Mouse (Mus musculus) forebrain, embryonic 10.5 days (tissue): ENCODE measurements around the gene Ctrl. TPM values are rescaled to one million over a fixed set of nuclear protein-coding genes. Genes with fewer than 3 reads are reported as not detected.
A peak's percentile ranks its signal among the peaks of the same experiment; 100 is the strongest.
"Not testable (repeated sequence)": the region's sequence is repeated elsewhere in the genome, so short reads cannot be mapped to it uniquely, and the experiment has no call there.

Experiments used
- DNase-seq: peaks from one replicate; pipeline ENCODE4 v3.0.0-alpha.2; 2017; ENCODE audit warnings: low spot score; ENCODE audit errors: extremely low spot score
- H3K27ac ChIP-seq: fragments of 300-500 bp; sonication (generic); 2 replicates; pipeline ENCODE4 v1.5.1; 2016; ENCODE audit warnings: mild to moderate bottlenecking
- H3K27me3 ChIP-seq: fragments of 300-500 bp; sonication (generic); 2 replicates; pipeline ENCODE4 v1.6.1; 2016; ENCODE audit warnings: mild to moderate bottlenecking; ENCODE audit not compliant: poor library complexity, severe bottlenecking
- H3K36me3 ChIP-seq: fragments of 300-500 bp; sonication (generic); replicated peaks from 2 replicates; pipeline ENCODE4 v1.6.1; 2016; ENCODE audit warnings: mild to moderate bottlenecking, moderate library complexity
- H3K4me1 ChIP-seq: fragments of 300-500 bp; sonication (generic); 2 replicates; pipeline ENCODE4 v1.6.1; 2016
- H3K4me3 ChIP-seq: fragments of 300-500 bp; sonication (generic); 2 replicates; pipeline ENCODE4 v1.5.1; 2016; ENCODE audit warnings: mild to moderate bottlenecking, moderate library complexity
- H3K9me3 ChIP-seq: fragments of 300-500 bp; sonication (generic); 2 replicates; pipeline ENCODE4 v1.6.1; 2016; ENCODE audit warnings: mild to moderate bottlenecking, moderate library complexity
- WGBS: fragments of 180-500 bp; shearing (Covaris S2); methylation state at CpG from one replicate; pipeline ENCODE4 v1.1.7; 2016; 5-methylcytosine and 5-hydroxymethylcytosine counted together
- polyA plus RNA-seq: library from polyadenylated mRNA; unstranded; fragments of >200 nt; fragmentation: Nextera tagmentation; extraction: Ambion mirVana; gene quantifications from 2 replicates; pipeline ENCODE4 v1.2.1, GENCODE M21; 2016

Gene Ctrl
- 1.5 and 2.1 TPM in 2 replicates for polyA plus RNA-seq

- H3K27ac ChIP-seq = no peak within 1 kb of the TSS
- DNase-seq = no peak
- H3K36me3 ChIP-seq = peaks cover 40% of the 10 kb centered on the region
- peaks cover 35% of the 10 kb centered on the region for H3K4me1 ChIP-seq
- no peak within 1 kb of the TSS for H3K4me3 ChIP-seq
- 87% methylated on average over 2 of the region's 2 CpGs for WGBS
- no peaks in the 10 kb centered on the region for H3K9me3 ChIP-seq
- no peaks in the 10 kb centered on the region for H3K27me3 ChIP-seq
Measured at GRCm38 (mm10) chr8:105933762-105934161, at the start of gene Ctrl. Gene Ctrl (minus strand): TSS chr8:105933862.

- not testable (repeated sequence) for H3K27ac ChIP-seq
- WGBS = 88% methylated on average over 11 of the region's 11 CpGs
Measured at GRCm38 (mm10) chr8:105983406-105983805, 49.7 kb upstream of the Ctrl start.

GRCm38 (mm10) chr8:105981146-105981545 is 47.5 kb upstream of the Ctrl start:
- Histone ChIP-seq H3K4me3 (no peak overlapping the region), H3K9me3 (0 out of 2 replicates have a peak, but pooled peaks cover 5% of the 10 kb centered on the region), H3K4me1 (no peaks in the 10 kb centered on the region), H3K27me3 (no peaks in the 10 kb centered on the region), H3K36me3 (no peaks in the 10 kb centered on the region), H3K27ac (no peak overlapping the region)
- DNase-seq = no peak
- WGBS = 79% methylated on average over 1 of the region's 1 CpGs

More at GRCm38 (mm10) chr8:105983406-105983805, 49.7 kb upstream of the Ctrl start:
- not testable (repeated sequence) for H3K4me1 ChIP-seq, H3K36me3 ChIP-seq, H3K27me3 ChIP-seq, DNase-seq, H3K4me3 ChIP-seq, H3K9me3 ChIP-seq

GRCm38 (mm10) chr8:105979325-105979724 is 45.7 kb upstream of the Ctrl start, which contains the start of gene Dpep3:
Gene Dpep3 (minus strand): TSS chr8:105979429.
- 88% methylated on average over 15 of the region's 15 CpGs for WGBS
- Histone ChIP-seq H3K27me3 (no peaks in the 10 kb centered on the region), H3K4me3 (no peak within 1 kb of the TSS), H3K27ac (no peak within 1 kb of the TSS), H3K9me3 (0 out of 2 replicates have a peak, but pooled peaks cover 5% of the 10 kb centered on the region), H3K36me3 (no peaks in the 10 kb centered on the region), H3K4me1 (no peaks in the 10 kb centered on the region)
- DNase-seq = no peak

- no peak overlapping the region for H3K27ac ChIP-seq
- no peak for DNase-seq
- no peak overlapping the region for H3K4me3 ChIP-seq
- no peaks in the 10 kb centered on the region for H3K36me3 ChIP-seq
- H3K27me3 ChIP-seq = no peaks in the 10 kb centered on the region
- no peaks in the 10 kb centered on the region for H3K4me1 ChIP-seq
- H3K9me3 ChIP-seq = 0 out of 2 replicates have a peak, but pooled peaks cover 5% of the 10 kb centered on the region
- 68% methylated on average over 7 of the region's 7 CpGs for WGBS
Measured at GRCm38 (mm10) chr8:105975363-105975762, 41.7 kb upstream of the Ctrl start.

- Histone ChIP-seq H3K9me3 (no peaks in the 10 kb centered on the region), H3K27ac (no peak overlapping the region), H3K27me3 (peaks cover 25% of the 10 kb centered on the region), H3K4me1 (peaks cover 12% of the 10 kb centered on the region), H3K36me3 (no peaks in the 10 kb centered on the region), H3K4me3 (no peak overlapping the region)
- WGBS = 78% methylated on average over 8 of the region's 8 CpGs
- DNase-seq = no peak
Measured at GRCm38 (mm10) chr8:105971019-105971720, 37.5 kb upstream of the Ctrl start.

- H3K4me1 ChIP-seq = peaks cover 30% of the 10 kb centered on the region
- H3K4me3 ChIP-seq = no peak overlapping the region
- H3K27ac ChIP-seq = no peak overlapping the region
- no peaks in the 10 kb centered on the region for H3K9me3 ChIP-seq
- H3K36me3 ChIP-seq = no peaks in the 10 kb centered on the region
- WGBS = 76% methylated on average over 1 of the region's 1 CpGs
- no peak for DNase-seq
- peaks cover 43% of the 10 kb centered on the region for H3K27me3 ChIP-seq
Measured at GRCm38 (mm10) chr8:105969367-105969766, 35.7 kb upstream of the Ctrl start.

- H3K4me1 ChIP-seq = peaks cover 36% of the 10 kb centered on the region
- peak; percentile 60 for DNase-seq
- H3K27ac ChIP-seq = peak overlapping the region; percentile 48; the same call in 1 of the 2 replicates
- H3K9me3 ChIP-seq = no peaks in the 10 kb centered on the region
- 8% methylated on average over 19 of the region's 19 CpGs for WGBS
- peaks cover 50% of the 10 kb centered on the region for H3K27me3 ChIP-seq
- H3K36me3 ChIP-seq = no peaks in the 10 kb centered on the region
- peak overlapping the region; percentile 70 for H3K4me3 ChIP-seq
Measured at GRCm38 (mm10) chr8:105966692-105967311, 33.1 kb upstream of the Ctrl start.

- WGBS = under 1% methylated on average over 47 of the region's 47 CpGs
- no peaks in the 10 kb centered on the region for H3K9me3 ChIP-seq
- H3K27me3 ChIP-seq = peaks cover 50% of the 10 kb centered on the region
- peak; percentile 68 for DNase-seq
- no peaks in the 10 kb centered on the region for H3K36me3 ChIP-seq
- H3K27ac ChIP-seq = peak within 1 kb of the TSS; percentile 84
- H3K4me3 ChIP-seq = peak within 1 kb of the TSS; percentile 70
- H3K4me1 ChIP-seq = peaks cover 39% of the 10 kb centered on the region
Measured at GRCm38 (mm10) chr8:105965905-105966341, 32.3 kb upstream of the Ctrl start, which contains the start of gene Slc12a4. Gene Slc12a4 (minus strand): TSS chr8:105966097.

- 4% methylated on average over 40 of the region's 40 CpGs for WGBS
- DNase-seq = peak; percentile 32
- peak overlapping the region; percentile 84 for H3K27ac ChIP-seq
- no peaks in the 10 kb centered on the region for H3K36me3 ChIP-seq
- H3K4me3 ChIP-seq = peak overlapping the region; percentile 70
- H3K9me3 ChIP-seq = no peaks in the 10 kb centered on the region
- H3K4me1 ChIP-seq = peaks cover 39% of the 10 kb centered on the region
- peaks cover 50% of the 10 kb centered on the region for H3K27me3 ChIP-seq
Measured at GRCm38 (mm10) chr8:105965266-105965904, 31.7 kb upstream of the Ctrl start.

- H3K27me3 ChIP-seq = peaks cover 50% of the 10 kb centered on the region
- H3K4me1 ChIP-seq = peaks cover 39% of the 10 kb centered on the region
- 0 out of 2 replicates have a peak overlapping the region, but pooled peaks have one; percentile 84 for H3K27ac ChIP-seq
- no peaks in the 10 kb centered on the region for H3K9me3 ChIP-seq
- 75% methylated on average over 12 of the region's 12 CpGs for WGBS
- DNase-seq = no peak
- peak overlapping the region; percentile 70 for H3K4me3 ChIP-seq
- H3K36me3 ChIP-seq = peaks cover 2% of the 10 kb centered on the region; the same call in 1 of the 2 replicates
Measured at GRCm38 (mm10) chr8:105964506-105965265, 31.0 kb upstream of the Ctrl start.

GRCm38 (mm10) chr8:105961536-105961935 is 27.9 kb upstream of the Ctrl start:
- Histone ChIP-seq H3K9me3 (no peaks in the 10 kb centered on the region), H3K36me3 (peaks cover 10% of the 10 kb centered on the region), H3K4me1 (peaks cover 31% of the 10 kb centered on the region), H3K27ac (no peak overlapping the region), H3K27me3 (peaks cover 29% of the 10 kb centered on the region), H3K4me3 (no peak overlapping the region)
- no peak for DNase-seq
- 89% methylated on average over 10 of the region's 10 CpGs for WGBS
